13 mouse cellular contexts compared by ENCODE assay signal in genomic region chr3:159891057-159891752, GRCm38 (mm10). TPM values are rescaled to one million over a fixed set of nuclear protein-coding genes. Genes with fewer than 3 reads are reported as not detected.
A peak's percentile ranks its signal among the peaks of the same experiment; 100 is the strongest.
DNase-seq lines count a peak whose midpoint lies in the region; ATAC-seq lines count a peak whose summit lies in the region.
"Had no signal": no experiment of that assay in that cellular context is flagged by ENCODE, and none has a peak within 500 bp of the region (broad histone marks: within the 10 kb centered on the region; RNA-seq: fewer than 3 reads in every experiment).

No protein-coding gene starts in this region.

- H3K27ac ChIP-seq in hindbrain, embryonic 16.5 days (ENCODE audit: low read depth, low read length): no peak overlapping the region
- no peak overlapping the region for H3K27ac ChIP-seq in hindbrain, embryonic 13.5 days
- no peak overlapping the region for H3K27ac ChIP-seq in midbrain, embryonic 13.5 days
- no peak overlapping the region for H3K27ac ChIP-seq in midbrain, embryonic 16.5 days (ENCODE audit: low read length)
- no peak overlapping the region for H3K27ac ChIP-seq in forebrain, embryonic 13.5 days
- H3K27ac ChIP-seq: heart, embryonic 10.5 days; hindbrain, embryonic 15.5 days; layer of hippocampus, adult 2 months had no signal

- H3K4me2 ChIP-seq in hindbrain, embryonic 16.5 days (ENCODE audit: low read length): no peak overlapping the region
- no peak overlapping the region for H3K4me2 ChIP-seq in hindbrain, embryonic 13.5 days
- H3K4me2 ChIP-seq in midbrain, embryonic 13.5 days (replicated peaks): no peak overlapping the region
- no peak overlapping the region for H3K4me2 ChIP-seq in midbrain, embryonic 16.5 days (ENCODE audit: low read length)
- no peak overlapping the region for H3K4me2 ChIP-seq in forebrain, embryonic 13.5 days
- H3K4me2 ChIP-seq: hindbrain, embryonic 15.5 days had no signal

- no peaks in the 10 kb centered on the region for H3K36me3 ChIP-seq in hindbrain, embryonic 16.5 days (ENCODE audit: control insufficient read depth, insufficient read depth, low read length)
- H3K36me3 ChIP-seq in hindbrain, embryonic 13.5 days: no peaks in the 10 kb centered on the region
- no peaks in the 10 kb centered on the region for H3K36me3 ChIP-seq in midbrain, embryonic 13.5 days
- no peaks in the 10 kb centered on the region for H3K36me3 ChIP-seq in midbrain, embryonic 16.5 days (ENCODE audit: control insufficient read depth, insufficient read depth, low read length)
- no peaks in the 10 kb centered on the region for H3K36me3 ChIP-seq in forebrain, embryonic 13.5 days (ENCODE audit: poor library complexity, severe bottlenecking)
- H3K36me3 ChIP-seq: heart, embryonic 10.5 days; hindbrain, embryonic 15.5 days had no signal

- no peaks in the 10 kb centered on the region for H3K4me1 ChIP-seq in hindbrain, embryonic 16.5 days (ENCODE audit: control insufficient read depth, insufficient read depth, low read depth, low read length)
- H3K4me1 ChIP-seq in hindbrain, embryonic 13.5 days (replicated peaks): no peaks in the 10 kb centered on the region; the same call in 1 of the 2 replicates
- peaks cover 8% of the 10 kb centered on the region for H3K4me1 ChIP-seq in midbrain, embryonic 13.5 days (replicated peaks)
- no peaks in the 10 kb centered on the region for H3K4me1 ChIP-seq in midbrain, embryonic 16.5 days (ENCODE audit: control insufficient read depth, insufficient read depth, low read length)
- peaks cover 4% of the 10 kb centered on the region for H3K4me1 ChIP-seq in forebrain, embryonic 13.5 days
- H3K4me1 ChIP-seq: heart, embryonic 10.5 days had no signal

- no peak overlapping the region for H3K9ac ChIP-seq in hindbrain, embryonic 16.5 days (ENCODE audit: low read depth, low read length)
- no peak overlapping the region for H3K9ac ChIP-seq in hindbrain, embryonic 13.5 days
- no peak overlapping the region for H3K9ac ChIP-seq in midbrain, embryonic 13.5 days (replicated peaks)
- no peak overlapping the region for H3K9ac ChIP-seq in midbrain, embryonic 16.5 days (ENCODE audit: low read depth, low read length)
- no peak overlapping the region for H3K9ac ChIP-seq in forebrain, embryonic 13.5 days
- H3K9ac ChIP-seq: hindbrain, embryonic 15.5 days had no signal

- H3K9me3 ChIP-seq in hindbrain, embryonic 16.5 days (ENCODE audit: control insufficient read depth, low read length): no peaks in the 10 kb centered on the region
- no peaks in the 10 kb centered on the region for H3K9me3 ChIP-seq in hindbrain, embryonic 13.5 days
- H3K9me3 ChIP-seq in midbrain, embryonic 13.5 days: no peaks in the 10 kb centered on the region
- no peaks in the 10 kb centered on the region for H3K9me3 ChIP-seq in midbrain, embryonic 16.5 days (replicated peaks; ENCODE audit: control insufficient read depth, low read length, poor library complexity, severe bottlenecking)
- no peaks in the 10 kb centered on the region for H3K9me3 ChIP-seq in forebrain, embryonic 13.5 days (replicated peaks)
- H3K9me3 ChIP-seq: heart, embryonic 10.5 days; hindbrain, embryonic 15.5 days had no signal

- 0 out of 2 replicates have a peak, but pooled peaks have one; percentile 14 for ATAC-seq in hindbrain, embryonic 16.5 days
- ATAC-seq in hindbrain, embryonic 13.5 days (ENCODE audit: low FRiP score): no peak
- ATAC-seq in midbrain, embryonic 13.5 days: 0 out of 2 replicates have a peak, but pooled peaks have one; percentile 14
- ATAC-seq in midbrain, embryonic 16.5 days: no peak
- peak; percentile 92 for ATAC-seq in granulocyte monocyte progenitor cell, adult 5-6 weeks (replicated peaks; ENCODE audit: poor library complexity, severe bottlenecking)
- peak; percentile 84 for ATAC-seq in megakaryocyte, adult 5-6 weeks (ENCODE audit: poor library complexity, severe bottlenecking)
- ATAC-seq in forebrain, embryonic 13.5 days: no peak

- 93% methylated on average over 8 of the region's 8 CpGs for WGBS in hindbrain, embryonic 16.5 days
- 91% methylated on average over 8 of the region's 8 CpGs for WGBS in hindbrain, embryonic 13.5 days
- WGBS in midbrain, embryonic 13.5 days: 95% methylated on average over 8 of the region's 8 CpGs
- WGBS in midbrain, embryonic 16.5 days: 92% methylated on average over 8 of the region's 8 CpGs
- WGBS in forebrain, embryonic 13.5 days: 90% methylated on average over 8 of the region's 8 CpGs

- no peak overlapping the region for H3K4me3 ChIP-seq in hindbrain, embryonic 16.5 days (ENCODE audit: low read length)
- H3K4me3 ChIP-seq in hindbrain, embryonic 13.5 days: no peak overlapping the region
- H3K4me3 ChIP-seq in midbrain, embryonic 13.5 days (replicated peaks): no peak overlapping the region
- no peak overlapping the region for H3K4me3 ChIP-seq in midbrain, embryonic 16.5 days (ENCODE audit: low read depth, low read length)
- H3K4me3 ChIP-seq in forebrain, embryonic 13.5 days: no peak overlapping the region
- H3K4me3 ChIP-seq: heart, embryonic 10.5 days; hindbrain, embryonic 15.5 days; layer of hippocampus, adult 2 months had no signal

- DNase-seq in layer of hippocampus, adult 11-12 months (ENCODE audit: low spot score): no peak
- DNase-seq: lung, postnatal 10 days; retina, postnatal 1 day had no signal

- H3K27me3 ChIP-seq in hindbrain, embryonic 16.5 days (replicated peaks; ENCODE audit: control insufficient read depth, insufficient read depth, low read length): no peaks in the 10 kb centered on the region
- no peaks in the 10 kb centered on the region for H3K27me3 ChIP-seq in hindbrain, embryonic 13.5 days
- H3K27me3 ChIP-seq in midbrain, embryonic 13.5 days: no peaks in the 10 kb centered on the region
- no peaks in the 10 kb centered on the region for H3K27me3 ChIP-seq in midbrain, embryonic 16.5 days (ENCODE audit: control insufficient read depth, insufficient read depth, low read depth, low read length)
- H3K27me3 ChIP-seq in forebrain, embryonic 13.5 days: peaks cover 5% of the 10 kb centered on the region
- H3K27me3 ChIP-seq: hindbrain, embryonic 15.5 days had no signal

RNA-seq across cellular contexts. Expression of gene Wls, which starts 51.7 kb away (rescaled TPM):
- 67.8 and 83.9 TPM in 2 replicates for polyA plus RNA-seq in hindbrain, embryonic 16.5 days (2015; fragmentation: Nextera tagmentation; extraction: Ambion mirVana)
- 94.5 and 110 TPM in 2 replicates for polyA plus RNA-seq in hindbrain, embryonic 13.5 days (2015; fragmentation: Nextera tagmentation; extraction: Ambion mirVana)
- 101 and 125 TPM in 2 replicates for polyA plus RNA-seq in midbrain, embryonic 13.5 days (2015; fragmentation: Nextera tagmentation; extraction: Ambion mirVana)
- polyA plus RNA-seq in midbrain, embryonic 16.5 days (2015; fragmentation: Nextera tagmentation; extraction: Ambion mirVana): 70.4 and 80.8 TPM in 2 replicates
- total RNA-seq in granulocyte monocyte progenitor cell, adult 5-6 weeks (2014; fragmentation: Nextera tagmentation): 82.5 and 84.1 TPM in 2 replicates
- total RNA-seq in granulocyte monocyte progenitor cell, adult 5-6 weeks (2017): 70.5 and 91.4 TPM in 2 replicates
- 79.1 and 81.1 TPM in 2 replicates for total RNA-seq in megakaryocyte, adult 5-6 weeks (2015)
- 65.0 and 68.5 TPM in 2 replicates for total RNA-seq in megakaryocyte, adult 5-6 weeks (2017)
- 41.1 and 51.9 TPM in 2 replicates for polyA plus RNA-seq in forebrain, embryonic 13.5 days (2015; fragmentation: Nextera tagmentation; extraction: Ambion mirVana)

Comparison
In these comparisons a context has a peak if more than half of its experiments do, and no peak if none do; other contexts are left out.
1. ATAC-seq: peak in hindbrain, embryonic 16.5 days (single experiment), midbrain, embryonic 13.5 days (single experiment), granulocyte monocyte progenitor cell, adult 5-6 weeks (single experiment) and megakaryocyte, adult 5-6 weeks (single experiment); none in hindbrain, embryonic 13.5 days (single experiment), midbrain, embryonic 16.5 days (single experiment) and forebrain, embryonic 13.5 days (single experiment).